Mouse (Mus musculus): ENCODE measurements at regions not wholly inside any gene's neighbourhood (a gene's known extent, or its start where the extent isn't known, plus 50 kb on each side); places are given as distances from the start of the nearest gene placed in this dataset.

DNA sequence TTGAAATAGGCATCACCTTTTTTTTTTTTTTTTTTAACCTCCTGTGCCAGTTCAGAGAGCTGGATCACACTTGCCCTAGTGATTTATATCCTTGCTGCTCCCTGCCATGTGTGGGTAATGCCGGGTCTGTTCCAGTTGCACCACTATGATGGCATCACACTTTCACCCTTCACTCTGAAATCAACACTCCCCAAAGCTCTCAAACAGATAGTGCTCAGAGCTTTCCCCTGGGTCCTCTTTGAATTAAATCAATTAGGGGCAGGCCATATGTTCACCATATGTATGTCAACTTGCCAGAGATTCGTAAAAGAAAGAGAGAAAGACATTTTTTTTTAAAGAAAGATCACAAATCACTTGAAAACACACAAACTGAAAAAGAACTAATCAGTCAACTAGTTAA, 236.8 kb downstream of the Ndfip2 start:
- DNase-seq = no peak

DNA sequence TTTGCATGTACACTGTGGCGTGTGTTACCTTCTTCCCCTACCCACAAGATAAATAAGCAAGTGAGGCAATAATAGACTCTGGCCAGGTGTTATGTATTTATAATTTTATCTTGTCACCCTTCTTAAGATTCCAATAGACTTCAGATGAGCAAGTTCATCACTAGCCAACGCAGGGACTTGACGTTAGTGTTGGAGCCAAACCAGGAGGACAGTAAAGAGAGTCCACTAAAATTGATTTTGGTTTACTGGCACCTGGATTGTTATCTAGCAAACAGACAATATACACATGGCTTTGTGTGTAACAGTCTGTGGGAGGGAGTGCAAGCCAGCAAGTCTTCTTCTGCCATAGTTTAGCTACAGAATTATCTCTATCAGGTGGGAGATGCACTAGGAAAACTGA, 236.0 kb downstream of the Ndfip2 start:
- DNase-seq = no peak

DNA sequence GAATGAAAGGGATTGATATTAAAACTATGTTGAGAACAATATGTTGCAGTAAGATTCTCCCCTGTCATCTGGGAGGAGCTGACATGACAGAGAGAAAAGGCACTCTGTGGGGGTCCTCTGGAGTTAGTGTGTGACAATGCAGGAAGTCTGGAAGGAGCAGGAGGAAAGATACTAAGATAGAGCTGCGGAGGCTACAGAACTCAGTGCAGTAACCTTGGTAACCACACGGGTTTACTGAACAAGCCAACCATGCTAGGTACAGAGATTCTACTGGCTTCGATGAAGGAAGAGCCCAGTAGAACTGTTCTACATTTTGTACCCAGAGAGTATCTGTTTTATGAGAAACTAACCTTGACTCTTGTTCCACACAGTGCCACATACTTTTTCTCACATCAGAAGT, 231.8 kb downstream of the Ndfip2 start:
- DNase-seq = no peak

DNA sequence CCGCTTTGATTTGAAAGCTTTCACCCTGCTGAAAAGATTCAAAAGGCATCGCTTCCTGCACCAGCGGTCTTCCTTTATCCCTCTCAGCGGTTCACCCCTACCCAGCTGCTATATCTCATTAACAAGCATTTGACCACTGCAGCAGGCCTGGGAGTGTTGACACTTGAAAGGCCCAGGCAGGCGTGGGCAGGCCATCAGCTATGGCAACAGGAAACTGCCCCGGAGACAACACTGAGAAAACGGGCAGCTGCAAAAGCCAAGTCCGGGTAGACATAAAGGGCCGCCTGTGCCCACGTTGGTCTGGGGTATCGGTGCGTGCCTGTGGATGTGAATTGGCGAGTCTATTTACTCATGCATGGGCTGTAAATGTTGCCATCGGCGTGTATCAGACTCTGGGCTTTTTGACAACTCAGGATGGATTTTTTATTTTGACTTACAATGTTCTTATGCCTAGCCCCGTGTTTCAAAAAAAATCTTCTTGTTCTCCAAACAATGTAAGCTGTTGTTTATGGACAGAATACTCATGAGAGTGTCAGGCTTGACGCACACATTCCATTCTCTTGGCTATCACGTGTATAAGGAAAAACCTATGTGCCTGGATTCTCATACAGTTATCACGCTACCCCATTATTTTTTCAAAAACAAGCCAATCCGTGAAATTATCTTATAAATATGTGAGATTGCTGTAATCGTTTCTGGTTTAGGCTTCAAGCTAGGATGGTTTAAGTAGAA, 225.1 kb downstream of the Ndfip2 start:
- no peak for DNase-seq

DNA sequence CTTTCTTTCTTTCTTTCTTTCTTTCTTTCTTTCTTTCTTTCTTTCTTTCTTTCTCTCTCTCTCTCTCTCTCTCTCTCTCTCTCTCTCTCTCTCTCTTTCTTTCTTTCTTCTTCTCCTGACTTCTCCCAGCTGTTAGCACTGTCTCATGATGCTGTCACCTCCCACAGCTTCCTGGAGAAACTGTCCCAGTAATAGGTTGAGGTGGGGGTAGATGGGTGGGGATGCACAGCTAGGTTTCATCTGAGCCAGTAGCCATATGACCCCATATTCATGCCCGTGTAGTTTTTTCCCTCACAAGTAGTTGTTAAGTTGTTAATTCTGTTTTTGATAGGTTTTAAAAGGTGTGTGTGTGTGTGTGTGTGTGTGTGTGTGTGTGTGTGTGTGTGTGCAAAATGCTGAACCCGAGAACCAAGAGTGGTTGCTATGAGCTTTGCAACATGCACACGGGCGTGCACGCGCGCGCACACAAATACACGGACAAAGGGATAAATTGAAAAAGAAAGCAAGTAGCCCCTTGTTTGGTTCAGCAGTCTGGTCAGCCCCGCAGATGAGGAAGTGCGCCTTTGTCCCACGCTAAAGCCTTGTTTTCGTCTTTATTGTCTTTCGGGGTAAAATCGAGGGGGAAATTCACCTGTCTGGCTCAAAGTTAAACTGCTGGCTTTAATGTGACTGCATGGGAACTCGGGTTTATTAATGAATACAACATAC, 224.4 kb downstream of the Ndfip2 start:
- no peak for DNase-seq

DNA sequence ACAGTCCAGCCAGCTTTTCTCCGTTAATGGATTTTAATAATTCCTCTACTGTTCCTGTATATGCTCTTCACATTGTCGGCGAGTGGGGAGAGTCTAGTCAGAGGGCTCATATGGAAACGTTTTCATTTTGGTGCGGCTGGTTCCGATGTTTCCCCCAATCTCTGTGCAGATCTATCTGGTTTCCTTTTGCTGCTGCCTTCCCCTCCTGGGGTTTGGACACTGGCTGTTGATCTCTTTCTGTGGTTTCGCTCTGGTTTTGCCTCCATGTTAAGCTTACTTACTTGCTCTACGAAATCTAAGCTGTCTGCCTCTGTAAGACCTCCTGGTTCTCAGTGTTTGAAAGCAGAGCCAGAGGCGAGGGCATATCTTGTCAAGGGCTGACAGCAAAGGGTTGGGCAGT, 221.7 kb downstream of the Ndfip2 start:
- no peak for DNase-seq

DNA sequence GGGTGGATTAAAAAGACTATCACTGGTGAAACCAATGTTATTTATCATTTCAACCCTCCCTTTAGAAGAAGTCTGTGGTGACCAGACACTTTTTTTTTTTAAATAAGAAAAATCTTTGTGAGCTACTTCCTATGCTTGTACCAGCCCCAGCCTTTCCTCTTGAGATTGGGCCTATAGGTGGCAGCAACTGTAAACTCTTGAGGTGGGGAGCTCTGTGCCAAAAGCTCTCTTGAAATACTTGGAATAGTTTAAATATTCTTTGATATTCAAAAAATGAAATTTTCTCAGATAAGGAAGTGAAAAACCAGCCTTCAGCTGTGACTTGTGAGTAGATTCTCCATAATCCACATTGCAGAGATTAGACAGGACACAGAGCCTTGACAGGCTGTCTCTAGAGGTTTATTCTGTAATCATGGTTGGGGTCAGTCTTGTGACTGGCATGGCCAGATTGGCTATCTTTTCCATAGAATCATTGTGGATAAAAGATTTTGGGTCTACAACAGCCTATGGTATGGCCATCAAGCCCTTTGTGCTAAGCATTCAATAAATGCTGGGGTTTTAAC, 216.7 kb downstream of the Ndfip2 start:
- DNase-seq = peak; percentile 67

DNA sequence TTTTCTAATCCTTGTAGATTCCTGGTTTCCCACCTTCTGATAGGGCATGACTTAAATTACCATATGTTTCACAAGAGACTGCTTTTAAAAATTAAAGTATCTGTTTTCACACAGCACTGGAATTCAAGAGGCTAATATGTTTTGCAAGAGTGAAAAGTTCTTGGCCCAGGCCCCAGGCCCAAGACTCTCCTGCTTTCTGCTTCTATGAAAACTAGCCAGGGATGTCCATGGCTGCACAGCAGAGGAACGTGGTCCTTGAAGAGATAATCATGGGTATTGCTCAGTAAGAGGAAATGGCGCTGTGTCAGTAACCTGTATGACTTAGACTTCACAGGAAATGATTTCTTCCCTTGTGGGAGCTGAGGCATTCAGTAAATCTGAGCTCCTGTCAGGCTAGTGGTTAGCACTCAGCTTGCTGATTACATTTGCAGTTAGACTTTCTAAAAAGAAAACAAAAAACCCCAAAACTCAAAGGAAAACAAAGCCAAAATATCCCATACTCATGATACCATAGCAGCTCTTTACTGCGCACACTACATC, 190.6 kb downstream of the Ndfip2 start:
- DNase-seq = no peak

DNA sequence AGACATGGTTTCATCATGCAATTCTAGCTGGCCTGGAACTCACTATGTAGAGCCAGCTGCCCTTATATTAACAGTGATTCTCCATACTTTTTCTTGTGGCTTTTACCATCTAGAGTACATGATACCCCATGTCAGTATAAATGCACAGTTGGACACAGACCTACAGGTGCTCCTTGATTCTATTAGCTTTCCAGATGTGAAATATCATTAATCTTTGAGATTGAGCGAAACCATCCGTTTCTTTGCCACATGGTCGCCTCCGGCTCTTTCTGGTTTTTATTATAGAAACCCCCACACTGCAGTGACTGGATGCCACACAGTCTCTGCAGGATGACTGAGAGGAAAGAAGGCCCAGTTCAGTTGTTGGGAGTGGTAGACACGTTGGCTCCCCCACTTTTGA, 188.7 kb downstream of the Ndfip2 start:
- no peak for DNase-seq

DNA sequence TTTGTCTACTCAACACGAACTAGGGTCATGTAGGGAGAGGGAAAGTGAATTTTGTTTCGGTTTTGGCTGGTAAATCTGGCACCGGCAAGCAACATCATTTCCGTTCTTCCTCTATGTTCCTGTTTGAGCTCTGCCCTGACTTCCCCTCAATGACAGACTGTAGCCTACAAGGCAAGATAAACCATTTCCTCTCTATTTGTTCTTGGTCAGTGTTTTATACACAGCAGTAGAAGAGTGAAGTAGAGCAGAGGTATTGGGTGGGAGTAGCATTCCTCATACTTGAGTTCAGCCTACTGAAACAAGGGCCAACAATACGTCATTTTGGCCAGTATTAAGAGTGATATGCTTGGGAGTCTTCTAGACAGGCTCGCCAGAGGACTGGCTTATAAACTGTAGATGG, 177.0 kb downstream of the Ndfip2 start:
- DNase-seq = no peak

DNA sequence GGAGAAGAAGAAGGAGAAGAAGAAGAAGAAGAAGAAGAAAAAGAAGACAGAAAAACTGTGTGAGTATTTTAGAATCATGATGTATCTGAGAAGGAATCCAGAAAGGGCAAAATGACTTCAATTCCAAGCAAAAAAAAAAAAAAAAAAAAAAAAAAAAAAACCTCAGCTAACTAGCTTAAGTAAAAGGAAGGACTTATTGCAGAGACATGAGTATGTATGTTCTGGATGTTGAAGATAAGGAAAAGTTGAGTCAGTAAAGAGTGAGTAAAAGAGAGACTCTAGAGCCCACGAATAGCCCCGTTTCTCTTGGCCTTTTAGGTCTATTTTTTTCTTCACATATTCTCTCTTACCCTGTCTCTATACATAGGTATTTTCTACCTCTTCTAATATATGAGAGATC, 175.1 kb downstream of the Ndfip2 start:
- DNase-seq = no peak

DNA sequence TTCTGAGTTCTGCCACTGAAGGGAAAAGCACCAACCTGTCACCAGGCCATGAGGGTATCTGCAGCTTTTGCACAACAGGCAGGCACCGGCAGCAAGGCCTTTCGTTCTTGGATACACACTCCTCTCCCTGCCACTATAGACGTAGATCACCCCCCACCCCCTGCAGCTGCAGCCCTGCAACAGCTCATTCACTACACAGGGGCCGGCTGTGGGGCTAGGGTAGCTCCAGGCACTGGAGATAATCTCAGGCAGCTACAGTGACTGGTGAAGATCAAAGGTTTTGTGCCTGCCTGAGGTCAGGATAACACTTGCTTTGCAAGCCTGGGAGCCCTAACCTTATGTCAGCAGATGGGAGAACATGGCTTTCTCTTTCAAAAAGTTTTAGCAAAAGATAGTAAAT, 174.3 kb downstream of the Ndfip2 start:
- DNase-seq = no peak

DNA sequence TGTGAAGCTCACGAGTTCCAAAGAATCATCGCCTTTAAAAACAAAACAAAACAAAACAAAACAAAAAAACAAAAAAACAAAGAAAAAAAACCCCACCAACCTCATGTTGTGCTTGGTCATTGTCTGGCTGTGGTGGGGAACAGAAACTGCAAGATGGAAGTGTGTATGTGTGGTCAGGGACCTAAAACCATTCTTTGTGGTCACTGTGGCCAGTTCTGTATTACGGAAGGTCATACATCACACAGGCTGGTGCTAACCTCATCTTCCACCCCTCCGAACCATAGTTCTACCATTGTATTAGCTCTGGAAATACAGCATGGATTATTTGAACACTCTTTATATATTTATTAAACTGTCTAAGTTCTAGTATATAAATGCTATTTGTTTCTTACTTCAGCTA, 173.2 kb downstream of the Ndfip2 start:
- no peak for DNase-seq

DNA sequence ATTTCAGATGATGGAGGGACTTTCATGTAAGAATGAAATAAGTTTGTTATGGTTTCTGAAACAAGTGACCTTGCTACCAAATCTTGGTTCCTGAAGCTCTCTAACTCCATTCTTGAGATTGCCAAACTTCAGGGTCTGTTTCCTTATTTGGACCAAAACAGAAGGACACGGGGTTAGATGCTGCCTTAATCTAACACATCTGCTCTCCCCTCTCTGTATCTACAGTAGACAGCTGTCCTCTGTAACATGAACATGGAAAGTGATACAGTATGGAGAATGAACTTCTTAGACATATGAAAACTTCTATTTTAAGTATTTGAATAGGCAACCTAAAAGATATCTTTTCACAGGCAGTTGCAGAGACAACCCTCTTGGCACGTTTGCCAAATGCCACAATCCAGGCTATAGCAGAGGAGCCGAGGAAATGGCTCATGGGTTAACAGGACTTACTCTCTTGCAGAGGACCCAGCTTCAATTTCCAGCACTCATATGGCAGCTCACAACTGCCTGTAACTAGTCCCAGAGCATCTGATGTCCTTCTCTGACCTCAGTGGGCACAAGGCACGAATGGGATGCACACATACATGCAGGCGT, 171.4 kb downstream of the Ndfip2 start:
- DNase-seq = no peak

DNA sequence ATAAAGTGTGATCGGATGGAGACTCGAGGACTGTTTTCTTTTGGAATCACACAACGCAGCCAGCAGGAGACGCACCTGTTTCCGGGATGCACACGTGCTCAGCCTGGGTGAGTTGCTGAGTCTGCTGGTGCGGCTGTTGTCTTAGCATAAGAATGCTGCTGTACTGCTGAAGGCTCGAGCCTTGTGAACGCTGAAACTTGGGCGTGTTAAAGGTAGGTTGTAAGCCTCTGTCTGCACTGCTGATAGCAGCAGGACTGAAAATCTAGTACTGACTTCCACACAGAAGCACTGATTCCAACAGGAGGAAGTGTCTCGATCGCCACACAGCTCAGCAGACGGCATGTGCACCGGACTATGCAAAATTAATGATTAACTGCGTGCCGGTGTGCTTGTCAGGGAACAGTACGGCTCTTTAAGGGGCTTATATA, 169.1 kb downstream of the Ndfip2 start:
- peak; percentile 38 for DNase-seq

DNA sequence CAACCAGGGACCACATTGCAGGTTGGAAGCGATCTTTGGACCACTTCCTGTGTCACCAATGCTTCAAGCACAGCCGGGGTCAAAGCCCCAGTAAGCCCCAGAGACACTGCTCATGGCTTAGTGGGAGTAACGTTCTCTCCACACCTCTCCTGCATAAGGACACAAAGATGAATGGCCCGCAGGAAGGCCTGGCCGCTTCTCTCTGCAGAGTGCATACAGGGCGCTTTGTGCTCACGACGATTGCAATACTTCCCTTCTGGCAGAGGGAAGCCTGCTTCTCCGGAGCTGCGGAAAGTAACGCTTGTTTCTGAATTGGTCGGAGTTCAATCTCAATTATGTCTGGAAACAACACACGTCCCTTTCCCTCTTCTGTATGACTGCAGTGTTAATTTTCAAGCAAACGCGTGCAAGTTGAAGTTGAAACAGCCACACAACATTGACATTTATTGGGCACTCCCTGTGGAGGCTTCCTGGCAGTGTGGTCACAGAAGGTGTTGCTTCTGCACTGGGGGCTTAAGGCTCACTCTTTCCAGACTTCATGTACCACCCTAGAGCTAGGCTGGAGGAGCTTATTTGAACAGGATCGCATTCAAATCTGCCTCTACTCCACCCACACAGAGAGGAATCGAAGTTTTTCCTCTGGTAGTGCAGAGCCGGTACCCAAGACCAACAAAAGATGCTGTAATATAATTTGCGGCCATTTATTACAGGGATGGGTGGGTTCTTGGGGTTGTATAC, 168.4 kb downstream of the Ndfip2 start:
- no peak for DNase-seq

DNA sequence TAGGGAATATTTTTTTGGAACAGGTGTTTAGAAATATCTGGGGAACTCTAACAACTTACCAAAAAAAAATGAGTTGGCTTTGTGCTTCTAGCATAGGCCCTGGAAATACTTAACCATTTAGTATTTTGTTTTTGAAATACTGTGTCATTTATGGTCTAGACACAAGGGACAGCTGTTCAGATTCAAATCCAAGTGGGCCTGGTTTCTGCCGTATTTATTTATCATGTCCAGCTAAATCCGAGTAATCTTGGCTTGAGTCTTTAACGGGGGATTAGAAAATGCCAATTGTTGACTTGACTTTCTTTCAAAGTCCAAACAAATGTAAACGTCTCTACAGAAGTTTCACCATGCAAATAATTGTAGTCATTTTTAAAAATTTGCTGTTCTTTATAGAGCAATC, 159.6 kb downstream of the Ndfip2 start:
- no peak for DNase-seq

DNA sequence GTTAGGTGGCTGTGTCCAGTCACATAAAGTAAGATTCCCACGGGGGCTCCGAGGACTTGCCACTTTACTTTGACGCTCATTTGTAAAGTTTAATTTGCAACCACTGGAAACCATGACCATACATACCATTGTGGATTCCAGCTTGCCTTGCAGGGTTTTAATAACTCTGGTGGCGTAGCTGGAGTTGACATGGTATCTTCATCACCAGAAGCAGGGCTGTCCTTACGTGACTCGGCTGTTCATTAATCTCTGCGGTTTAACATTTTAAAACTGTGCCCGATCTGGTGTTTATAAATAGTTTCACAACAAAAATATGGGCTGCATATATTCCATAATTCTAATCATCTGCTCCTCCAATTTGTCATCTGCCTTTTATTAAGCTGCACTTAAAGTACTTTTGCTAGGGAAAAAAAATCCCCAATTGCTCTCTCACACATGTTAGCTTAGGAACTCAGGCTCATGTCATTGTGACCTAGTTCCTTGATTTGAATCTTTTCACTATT, 159.1 kb downstream of the Ndfip2 start:
- DNase-seq = no peak

DNA sequence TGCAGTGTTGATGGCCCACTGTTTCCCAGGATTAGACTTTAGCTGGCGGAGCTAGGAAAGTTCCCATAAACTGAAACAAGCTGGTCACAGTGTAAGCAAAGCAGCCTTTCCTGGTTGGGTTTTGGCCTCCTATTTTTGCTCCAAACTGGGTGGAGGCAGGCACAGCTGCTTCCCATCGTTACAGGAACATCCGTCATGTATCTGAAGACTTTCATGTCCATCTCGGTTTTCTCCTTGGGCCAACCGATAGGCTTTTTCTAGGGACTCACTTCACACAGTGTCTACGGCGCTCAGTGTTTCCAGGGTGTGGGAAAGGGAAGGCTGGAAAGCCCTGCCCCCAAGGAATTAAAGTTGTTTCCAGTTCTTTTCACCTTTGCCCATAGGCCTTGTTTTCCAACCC, 158.6 kb downstream of the Ndfip2 start:
- no peak for DNase-seq

DNA sequence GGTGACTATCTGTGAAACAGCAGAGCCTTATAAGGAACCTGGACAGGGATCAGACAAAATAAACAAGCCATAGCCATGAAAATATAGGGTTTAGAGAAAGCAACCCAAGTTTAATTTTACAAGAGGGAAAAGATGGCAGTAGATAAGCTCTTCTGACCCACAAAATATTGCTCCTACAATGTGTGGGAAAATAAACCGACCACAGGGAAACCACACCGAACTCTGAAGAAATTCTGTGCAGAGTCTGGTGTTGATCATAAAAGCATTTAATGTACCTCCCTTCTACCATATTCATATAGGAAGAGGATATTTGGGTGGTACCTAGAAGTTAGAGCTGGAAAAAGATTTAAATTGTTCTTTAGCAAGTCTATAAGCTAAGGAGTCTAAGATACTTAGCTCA, 146.3 kb downstream of the Ndfip2 start:
- DNase-seq = no peak

DNA sequence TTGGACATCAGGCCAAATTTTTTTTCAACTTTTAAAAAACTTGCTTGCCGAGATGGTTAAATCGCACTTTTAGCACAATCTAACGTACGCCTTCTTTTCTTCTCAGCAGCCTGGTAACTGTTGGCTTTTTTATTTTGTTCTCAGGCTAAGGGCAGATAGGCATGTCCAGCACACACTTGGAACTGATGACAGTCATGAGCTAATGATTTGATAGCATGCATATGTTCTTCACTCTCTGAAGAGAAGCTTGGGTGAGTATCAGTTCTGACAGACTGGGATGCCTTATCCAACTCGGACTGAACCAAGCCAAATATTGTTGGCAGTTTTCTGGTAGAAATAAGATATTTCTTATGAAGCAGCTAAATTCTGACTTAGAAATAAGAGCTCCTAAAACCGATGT, 145.9 kb downstream of the Ndfip2 start:
- DNase-seq = no peak

DNA sequence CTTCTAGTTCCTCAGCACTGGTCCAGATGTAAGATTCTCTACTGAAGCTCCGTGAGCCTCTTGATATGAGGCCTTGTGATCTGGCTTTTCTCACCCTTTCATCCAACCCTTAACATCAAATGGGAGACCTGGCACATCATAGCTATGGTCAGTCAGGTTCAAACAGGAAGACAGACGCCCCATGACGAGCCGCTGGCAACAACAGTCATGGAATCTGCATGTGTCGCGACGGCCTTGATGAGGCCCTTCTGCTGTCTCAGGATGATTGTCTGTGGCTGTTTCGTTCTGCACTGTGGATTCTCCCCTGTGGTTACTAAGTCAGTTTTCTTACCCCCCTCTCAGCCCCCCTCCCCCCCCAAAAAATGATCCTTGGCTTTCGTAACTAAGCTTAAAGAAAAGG, 144.9 kb downstream of the Ndfip2 start:
- DNase-seq = no peak

DNA sequence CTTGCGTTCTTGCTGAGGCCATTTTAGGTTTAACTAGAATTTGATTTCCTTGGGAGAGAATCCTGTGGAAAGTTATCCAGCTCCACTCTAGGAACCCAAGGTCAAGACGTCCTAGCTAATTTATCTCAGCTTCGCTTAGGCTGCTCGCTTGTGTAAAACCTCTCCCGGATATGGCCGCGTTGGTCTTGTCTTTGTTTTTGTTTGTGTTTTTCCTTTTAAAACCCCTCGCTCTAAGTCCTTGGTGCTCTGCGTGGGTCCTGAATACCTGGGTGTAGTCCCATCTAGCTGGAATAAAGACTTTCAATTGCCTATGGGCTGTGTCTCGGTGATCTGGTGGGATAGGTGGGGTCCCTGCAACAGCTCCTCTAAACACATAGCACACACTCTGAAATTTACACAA, 144.2 kb downstream of the Ndfip2 start:
- no peak for DNase-seq

Measured in thymus, postnatal 14 days (tissue).